Mouse (Mus musculus) stomach, postnatal 0 days (tissue): ENCODE measurements around the gene Slc24a4. TPM values are rescaled to one million over a fixed set of nuclear protein-coding genes. Genes with fewer than 3 reads are reported as not detected.
"Not testable (repeated sequence)": the region's sequence is repeated elsewhere in the genome, so short reads cannot be mapped to it uniquely, and the experiment has no call there.

Experiments used
- ATAC-seq: fragments of 200-750 bp; cut with Nextera tagmentation; 2 replicates; pipeline ENCODE4 v1.8.0; 2017; ENCODE audit not compliant: low FRiP score, low TSS enrichment
- DNase-seq: peaks from one replicate; pipeline ENCODE4 v3.0.0-alpha.2; 2016; ENCODE audit warnings: low spot score
- H3K27ac ChIP-seq: fragments of 300-500 bp; sonication (generic); replicated peaks from 2 replicates; pipeline ENCODE4 v1.5.1; 2014; ENCODE audit warnings: mild to moderate bottlenecking, control low read depth
- H3K27me3 ChIP-seq: fragments of 300-500 bp; sonication (generic); 2 replicates; pipeline ENCODE4 v1.6.1; 2014; ENCODE audit warnings: low read length; ENCODE audit not compliant: control insufficient read depth, insufficient read depth
- H3K36me3 ChIP-seq: fragments of 300-500 bp; sonication (generic); 2 replicates; pipeline ENCODE4 v1.6.1; 2014; ENCODE audit warnings: low read length, mixed read lengths; ENCODE audit not compliant: control insufficient read depth, insufficient read depth
- H3K4me1 ChIP-seq: fragments of 300-500 bp; sonication (generic); replicated peaks from 2 replicates; pipeline ENCODE4 v1.6.1; 2014; ENCODE audit warnings: antibody characterized with exemption; ENCODE audit not compliant: control insufficient read depth, insufficient read depth
- H3K4me2 ChIP-seq: fragments of 300-500 bp; sonication (generic); replicated peaks from 2 replicates; pipeline ENCODE4 v1.6.1; 2014; ENCODE audit warnings: low read depth, mild to moderate bottlenecking, control low read depth, moderate library complexity
- H3K4me3 ChIP-seq: fragments of 300-500 bp; sonication (generic); 2 replicates; pipeline ENCODE4 v1.5.1; 2014; ENCODE audit warnings: low read depth, low read length, control low read depth
- H3K9ac ChIP-seq: fragments of 300-500 bp; sonication (generic); 2 replicates; pipeline ENCODE4 v1.6.1; 2014; ENCODE audit warnings: mild to moderate bottlenecking, low read length, control low read depth, mixed read lengths
- H3K9me3 ChIP-seq: fragments of 300-500 bp; sonication (generic); 2 replicates; pipeline ENCODE4 v1.6.1; 2016; ENCODE audit warnings: low read length; ENCODE audit not compliant: control insufficient read depth
- CTCF ChIP-seq: IDR thresholded peaks from 2 replicates; pipeline ENCODE4 v1.5.1; 2016; ENCODE audit warnings: antibody characterized with exemption, low read depth, mild to moderate bottlenecking, moderate library complexity
- EP300 ChIP-seq: optimal IDR thresholded peaks from 2 replicates; pipeline ENCODE3; 2016; ENCODE audit warnings: antibody characterized with exemption
- WGBS: fragments of 180-500 bp; shearing (Covaris S2); extraction: QIAGEN DNeasy Blood & Tissue Kit; methylation state at CpG from one replicate; pipeline ENCODE4 v1.1.7; 2014; 5-methylcytosine and 5-hydroxymethylcytosine counted together
- polyA plus RNA-seq: library from polyadenylated mRNA; unstranded; fragments of >200 nt; fragmentation: Nextera tagmentation; extraction: Ambion mirVana; gene quantifications from 2 replicates; pipeline ENCODE4 v1.2.1, GENCODE M21; 2015

The Slc24a4 gene
- polyA plus RNA-seq, 1 experiment from 2014 or later: 0.28 TPM

- no peak for TF ChIP-seq EP300
- Histone ChIP-seq H3K27me3 (no peaks in the 10 kb centered on the region), H3K4me3 (no peak overlapping the region), H3K4me2 (no peak overlapping the region), H3K36me3 (no peaks in the 10 kb centered on the region), H3K4me1 (0 out of 2 replicates have a peak, but pooled peaks cover 3% of the 10 kb centered on the region), H3K27ac (no peak overlapping the region), H3K9ac (no peak overlapping the region), H3K9me3 (no peaks in the 10 kb centered on the region)
- ATAC-seq: no peak
- no peak for DNase-seq
Observed at GRCm38 (mm10) chr12:102263249-102263648, 134.7 kb downstream of the Slc24a4 start.

DNA sequence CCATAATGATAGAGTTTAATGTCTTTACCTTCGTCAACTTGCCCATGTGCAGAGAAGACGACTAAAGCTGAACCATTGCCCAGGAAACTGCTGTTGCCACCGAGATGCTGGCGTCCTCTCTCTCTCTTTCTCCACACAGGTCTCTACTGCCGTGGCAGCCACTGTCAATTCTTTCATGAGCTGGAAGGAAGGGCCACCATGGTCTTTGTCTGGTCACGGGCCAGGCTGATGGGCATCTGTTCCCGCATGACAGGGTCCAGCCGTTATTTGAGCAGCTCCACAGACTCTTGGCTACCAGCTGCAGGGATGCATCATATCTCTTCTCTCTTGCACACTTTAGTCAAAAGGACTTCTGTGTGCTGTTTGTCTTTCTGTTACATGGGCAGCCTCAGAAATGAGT, 137.9 kb downstream of the Slc24a4 start:
- Histone ChIP-seq H3K27me3 (no peaks in the 10 kb centered on the region), H3K4me2 (no peak overlapping the region), H3K9ac (no peak overlapping the region), H3K4me3 (no peak overlapping the region), H3K9me3 (no peaks in the 10 kb centered on the region), H3K36me3 (no peaks in the 10 kb centered on the region), H3K27ac (no peak overlapping the region), H3K4me1 (0 out of 2 replicates have a peak, but pooled peaks cover 2% of the 10 kb centered on the region)
- DNase-seq (no peak), ATAC-seq (no peak)
- TF ChIP-seq EP300 (no peak), CTCF (no peak)
- 87% methylated on average over 8 of the region's 8 CpGs for WGBS

DNA sequence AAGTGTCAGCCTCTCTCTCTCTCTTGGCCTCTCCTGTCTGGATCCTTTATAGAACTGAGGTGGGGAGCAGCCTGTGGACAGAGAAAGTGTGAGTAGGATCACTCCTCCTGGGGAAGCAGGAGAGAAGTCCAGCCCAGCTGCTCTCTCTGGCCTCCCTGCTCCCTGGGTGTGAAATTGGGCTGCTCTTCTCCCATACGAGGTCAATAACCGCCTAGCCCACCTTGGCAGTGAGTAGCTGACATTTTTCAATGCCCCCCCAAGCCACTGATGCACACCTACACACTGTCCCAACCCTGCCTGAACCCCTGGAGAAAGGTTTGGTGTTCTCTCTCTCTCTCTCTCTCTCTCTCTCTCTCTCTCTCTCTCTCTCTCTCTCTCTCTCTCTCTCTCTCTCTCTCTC, 140.6 kb downstream of the Slc24a4 start:
- H3K9me3 ChIP-seq: no peaks in the 10 kb centered on the region
- H3K4me3 ChIP-seq: no peak overlapping the region
- no peak for ATAC-seq
- H3K4me1 ChIP-seq: no peaks in the 10 kb centered on the region
- no peak overlapping the region for H3K9ac ChIP-seq
- TF ChIP-seq CTCF: no peak
- no peak for TF ChIP-seq EP300
- WGBS: 59% methylated on average over 2 of the region's 2 CpGs
- no peak overlapping the region for H3K4me2 ChIP-seq
- DNase-seq: no peak
- no peaks in the 10 kb centered on the region for H3K27me3 ChIP-seq
- H3K27ac ChIP-seq: no peak overlapping the region
- no peaks in the 10 kb centered on the region for H3K36me3 ChIP-seq

DNA sequence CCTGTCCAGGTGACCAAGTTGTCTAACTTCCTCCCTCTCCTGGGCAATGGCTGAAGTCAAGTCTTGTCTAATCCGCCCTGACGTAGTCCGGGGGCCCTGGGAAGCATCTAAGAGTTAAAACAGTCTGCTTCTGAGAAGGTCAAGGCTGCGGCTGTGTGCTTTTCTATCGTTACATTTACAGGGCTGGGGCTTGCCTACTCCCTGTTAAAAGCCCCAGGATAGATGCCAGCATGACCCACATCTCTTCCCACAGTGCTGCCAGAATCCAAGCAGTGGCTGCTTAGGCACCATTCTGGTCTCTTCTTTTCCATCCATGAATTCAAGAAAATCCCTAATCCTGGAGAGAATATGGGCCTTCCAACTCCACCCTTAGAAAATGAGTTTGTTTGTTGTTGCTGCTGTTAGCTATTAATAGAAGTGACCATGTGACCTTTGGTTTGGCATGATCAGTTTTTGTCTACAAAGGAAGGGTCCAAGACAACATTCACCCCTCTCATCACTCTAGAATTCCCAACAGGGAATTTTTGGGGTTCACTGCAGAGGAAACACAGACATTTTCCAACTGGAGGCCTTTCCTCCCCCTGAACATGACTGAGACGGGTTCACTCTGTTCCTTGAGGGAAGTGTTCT, 142.4 kb downstream of the Slc24a4 start:
- TF ChIP-seq CTCF (no peak), EP300 (no peak)
- Histone ChIP-seq H3K36me3 (no peaks in the 10 kb centered on the region), H3K27ac (no peak overlapping the region), H3K9ac (no peak overlapping the region), H3K9me3 (no peaks in the 10 kb centered on the region), H3K4me2 (no peak overlapping the region), H3K4me1 (no peaks in the 10 kb centered on the region), H3K27me3 (no peaks in the 10 kb centered on the region), H3K4me3 (no peak overlapping the region)
- WGBS: 72% methylated on average over 6 of the region's 6 CpGs
- ATAC-seq (no peak), DNase-seq (no peak)

GRCm38 (mm10) chr12:102271447-102271846, 142.9 kb downstream of the Slc24a4 start:
- no peak for ATAC-seq
- no peaks in the 10 kb centered on the region for H3K9me3 ChIP-seq

GRCm38 (mm10) chr12:102275833-102276443, 147.4 kb downstream of the Slc24a4 start:
- Histone ChIP-seq H3K4me1 (no peaks in the 10 kb centered on the region), H3K4me2 (no peak overlapping the region), H3K4me3 (no peak overlapping the region), H3K9ac (no peak overlapping the region), H3K27me3 (no peaks in the 10 kb centered on the region), H3K36me3 (no peaks in the 10 kb centered on the region), H3K27ac (no peak overlapping the region), H3K9me3 (no peaks in the 10 kb centered on the region)
- TF ChIP-seq CTCF: no peak
- TF ChIP-seq EP300: no peak
- WGBS: 27% methylated on average over 7 of the region's 7 CpGs
- DNase-seq: peak; percentile 22
- no peak; the same call in 1 of the 2 replicates for ATAC-seq

More at GRCm38 (mm10) chr12:102271447-102271846, 142.9 kb downstream of the Slc24a4 start:
- Histone ChIP-seq H3K9ac (no peak overlapping the region), H3K4me1 (no peaks in the 10 kb centered on the region), H3K27me3 (no peaks in the 10 kb centered on the region), H3K36me3 (no peaks in the 10 kb centered on the region), H3K4me3 (no peak overlapping the region), H3K4me2 (no peak overlapping the region), H3K27ac (no peak overlapping the region)
- 70% methylated on average over 4 of the region's 4 CpGs for WGBS
- DNase-seq: no peak
- no peak for TF ChIP-seq EP300
- TF ChIP-seq CTCF: no peak

- ATAC-seq, H3K36me3 ChIP-seq, H3K27ac ChIP-seq, H3K4me1 ChIP-seq, H3K9me3 ChIP-seq, H3K9ac ChIP-seq, DNase-seq, H3K27me3 ChIP-seq, H3K4me2 ChIP-seq, H3K4me3 ChIP-seq: not testable (repeated sequence)
- WGBS: 57% methylated on average over 4 of the region's 4 CpGs
Observed at GRCm38 (mm10) chr12:102280290-102280689, 151.8 kb downstream of the Slc24a4 start.
